Mouse (Mus musculus): ENCODE results near the gene Itga4. TPM values are rescaled to one million over a fixed set of nuclear protein-coding genes. Genes with fewer than 3 reads are reported as not detected.
A peak's percentile ranks its signal among the peaks of the same experiment; 100 is the strongest.

Itga4 gene
- total RNA-seq, 2 experiments from 2014 or later = 9.0 to 10.6 TPM

GRCm38 (mm10) chr2:79265665-79266064 is 10.4 kb downstream of the Itga4 start:
- intact Hi-C loops (cut with DNase I) = loop anchor here (5.0 to 10.0 kb wide), 2 partner anchors 303 to 1221 kb away; no protein-coding TSS in a partner anchor
- DNase-seq = peak; percentile 49

GRCm38 (mm10) chr2:79266480-79266879 is 11.3 kb downstream of the Itga4 start:
- intact Hi-C loops (cut with DNase I) = loop anchor here (5.0 to 10.0 kb wide), 2 partner anchors 304 to 1222 kb away; no protein-coding TSS in a partner anchor
- DNase-seq = no peak

GRCm38 (mm10) chr2:79267181-79267580 is 12.0 kb downstream of the Itga4 start:
- DNase-seq = no peak
- intact Hi-C loops (cut with DNase I) = loop anchor here (5.0 to 10.0 kb wide), 2 partner anchors 305 to 1222 kb away; no protein-coding TSS in a partner anchor

GRCm38 (mm10) chr2:79268863-79269262 is 13.6 kb downstream of the Itga4 start:
- no peak for DNase-seq
- intact Hi-C loops (cut with DNase I) = loop anchor here (5.0 to 10.0 kb wide), 2 partner anchors 307 to 1224 kb away; no protein-coding TSS in a partner anchor

GRCm38 (mm10) chr2:79270034-79270535 is 14.9 kb downstream of the Itga4 start:
- intact Hi-C loops (cut with DNase I) = no loop called here
- DNase-seq = no peak

GRCm38 (mm10) chr2:79271838-79272237 is 16.6 kb downstream of the Itga4 start:
- no peak for DNase-seq
- intact Hi-C loops (cut with DNase I) = no loop called here

GRCm38 (mm10) chr2:79278581-79278980 is 23.4 kb downstream of the Itga4 start:
- no peak for DNase-seq
- intact Hi-C loops (cut with DNase I) = no loop called here

GRCm38 (mm10) chr2:79284206-79284605 is 29.0 kb downstream of the Itga4 start:
- DNase-seq = no peak
- intact Hi-C loops (cut with DNase I) = no loop called here

- intact Hi-C loops (cut with DNase I) = no loop called here
- DNase-seq = no peak
Observed at GRCm38 (mm10) chr2:79290149-79290548, 34.9 kb downstream of the Itga4 start.

GRCm38 (mm10) chr2:79291922-79292321 is 36.7 kb downstream of the Itga4 start:
- intact Hi-C loops (cut with DNase I) = no loop called here
- no peak for DNase-seq

GRCm38 (mm10) chr2:79292431-79292830 is 37.2 kb downstream of the Itga4 start:
- intact Hi-C loops (cut with DNase I) = no loop called here
- DNase-seq = no peak

- no peak for DNase-seq
- intact Hi-C loops (cut with DNase I) = no loop called here
Observed at GRCm38 (mm10) chr2:79302398-79302797, 47.2 kb downstream of the Itga4 start.

GRCm38 (mm10) chr2:79307549-79307948 is 52.3 kb downstream of the Itga4 start:
- intact Hi-C loops (cut with DNase I) = no loop called here
- DNase-seq = no peak

- intact Hi-C loops (cut with DNase I) = no loop called here
- peak; percentile 62 for DNase-seq
Observed at GRCm38 (mm10) chr2:79309454-79310118, 54.4 kb downstream of the Itga4 start.

- intact Hi-C loops (cut with DNase I) = no loop called here
- DNase-seq = no peak
Observed at GRCm38 (mm10) chr2:79312499-79312898, 57.3 kb downstream of the Itga4 start.

- intact Hi-C loops (cut with DNase I) = no loop called here
- peak; percentile 36 for DNase-seq
Observed at GRCm38 (mm10) chr2:79315108-79315507, 59.9 kb downstream of the Itga4 start.

GRCm38 (mm10) chr2:79316182-79316880 is 61.1 kb downstream of the Itga4 start:
- peak; percentile 64 for DNase-seq
- intact Hi-C loops (cut with DNase I) = no loop called here

- peak; percentile 35 for DNase-seq
- intact Hi-C loops (cut with DNase I) = no loop called here
Observed at GRCm38 (mm10) chr2:79328079-79328478, 72.9 kb downstream of the Itga4 start.

GRCm38 (mm10) chr2:79334661-79335060 is 79.4 kb downstream of the Itga4 start:
- intact Hi-C loops (cut with DNase I) = no loop called here
- DNase-seq = no peak

GRCm38 (mm10) chr2:79336141-79336540 is 80.9 kb downstream of the Itga4 start:
- no peak for DNase-seq
- intact Hi-C loops (cut with DNase I) = no loop called here

GRCm38 (mm10) chr2:79339003-79339402 is 83.8 kb downstream of the Itga4 start:
- intact Hi-C loops (cut with DNase I) = no loop called here
- no peak for DNase-seq

- intact Hi-C loops (cut with DNase I) = no loop called here
- DNase-seq = no peak
Observed at GRCm38 (mm10) chr2:79343115-79343514, 87.9 kb downstream of the Itga4 start.
